ENCODE assay signal across 26 mouse cellular contexts in the genomic region with DNA sequence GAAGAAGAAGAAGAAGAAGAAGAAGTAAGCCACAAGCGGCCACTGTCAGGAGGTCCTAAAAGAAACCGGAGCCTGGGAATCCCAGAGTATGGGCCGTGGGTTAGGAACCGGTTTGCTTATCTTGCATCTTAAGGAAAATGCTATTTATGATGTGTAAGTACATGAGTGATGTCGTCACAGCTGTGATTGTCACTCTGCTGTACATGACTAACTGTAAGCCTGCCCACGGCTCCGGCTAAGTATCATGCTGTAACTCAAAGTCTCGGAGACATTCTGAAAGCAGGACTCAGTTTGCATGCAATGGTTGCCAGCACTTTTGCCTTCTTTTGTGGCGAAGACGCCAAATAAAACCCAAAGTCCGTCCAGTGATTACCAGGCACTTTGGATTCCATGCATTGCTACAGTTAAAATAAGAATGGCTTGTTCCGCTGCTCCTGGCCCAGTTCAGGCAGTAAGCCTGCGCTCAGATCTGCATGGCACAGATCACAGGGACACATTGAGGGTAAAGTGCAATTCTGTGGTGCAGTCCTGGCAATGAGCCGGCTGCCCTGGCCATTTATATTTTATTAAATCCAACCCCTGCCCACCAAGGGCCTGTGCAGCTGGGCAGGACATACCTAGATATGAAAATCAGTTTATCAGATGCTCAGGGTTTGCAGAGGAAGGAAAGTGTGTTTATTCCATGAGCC.
DNase-seq lines count a peak whose midpoint lies in the region; ATAC-seq and TF ChIP-seq lines count a peak whose summit lies in the region.
"Had no signal": no experiment of that assay in that cellular context is flagged by ENCODE, and none has a peak within 500 bp of the region (broad histone marks: within the 10 kb centered on the region; RNA-seq: fewer than 3 reads in every experiment).

No protein-coding gene starts in this region.

- TF ChIP-seq CTCF in C2C12 (IDR thresholded peaks at IDR 0.05; ENCODE audit: control insufficient read depth, insufficient read depth, insufficient read length), result no peak

- no peak overlapping the region for H3K4me2 ChIP-seq in kidney, embryonic 16.5 days (replicated peaks; ENCODE audit: low read depth, low read length)
- H3K4me2 ChIP-seq: embryonic facial prominence, embryonic 13.5 days; forebrain, embryonic 12.5 days; heart, embryonic 11.5 days; hindbrain, embryonic 12.5 days; intestine, embryonic 15.5 days; liver, embryonic 15.5 days; lung, embryonic 15.5 days; neural tube, embryonic 13.5 days had no signal

- peak; percentile 49 for DNase-seq in kidney, adult 18-20 months
- DNase-seq in brain, adult 2 months (ENCODE audit: low read depth, low spot score), result peak; percentile 21
- DNase-seq in kidney, postnatal 25 days, result peak; percentile 63 to 75
- no peak for DNase-seq in retina, embryonic 14.5 days (ENCODE audit: low spot score)
- no peak for DNase-seq in gastrocnemius, postnatal 25 days
- DNase-seq: adrenal gland, adult 2 months; cerebellum, adult 11 months; cerebellum, adult 9-10 months; gastrocnemius, postnatal 14 days; heart, adult 11 months; heart, postnatal 36 days; liver; thymus, postnatal 4 days had no signal

- no peaks in the 10 kb centered on the region for H3K27me3 ChIP-seq in kidney, embryonic 16.5 days (ENCODE audit: insufficient read depth, low read length)
- no peaks in the 10 kb centered on the region for H3K27me3 ChIP-seq in C2C12 (ENCODE audit: control insufficient read depth, insufficient read depth, insufficient read length)
- H3K27me3 ChIP-seq: embryonic facial prominence, embryonic 13.5 days; forebrain, embryonic 12.5 days; intestine, embryonic 15.5 days; lung, embryonic 15.5 days; neural tube, embryonic 13.5 days had no signal

- no peaks in the 10 kb centered on the region for H3K9me3 ChIP-seq in kidney, embryonic 16.5 days (ENCODE audit: low read length)
- H3K9me3 ChIP-seq: embryonic facial prominence, embryonic 13.5 days; forebrain, embryonic 12.5 days; hindbrain, embryonic 12.5 days; intestine, embryonic 15.5 days; liver, embryonic 15.5 days; lung, embryonic 15.5 days; midbrain, embryonic 10.5 days; neural tube, embryonic 13.5 days had no signal

- no peaks in the 10 kb centered on the region for H3K36me3 ChIP-seq in kidney, embryonic 16.5 days (ENCODE audit: insufficient read depth, low read length)
- no peaks in the 10 kb centered on the region for H3K36me3 ChIP-seq in C2C12 (ENCODE audit: control insufficient read depth, insufficient read depth)
- H3K36me3 ChIP-seq: embryonic facial prominence, embryonic 13.5 days; forebrain, embryonic 12.5 days; hindbrain, embryonic 12.5 days; intestine, embryonic 15.5 days; liver, embryonic 15.5 days; lung, embryonic 15.5 days; midbrain, embryonic 10.5 days; neural tube, embryonic 13.5 days had no signal

- ATAC-seq in kidney, embryonic 16.5 days (ENCODE audit: low FRiP score, low TSS enrichment), result no peak
- ATAC-seq: hindbrain, postnatal 0 days; intestine, embryonic 15.5 days; midbrain, embryonic 16.5 days had no signal

- H3K79me3 ChIP-seq in C2C12 (ENCODE audit: low read depth), result no peaks in the 10 kb centered on the region

- 73% methylated on average over 14 of the region's 14 CpGs for WGBS in kidney, embryonic 16.5 days

- no peak overlapping the region for H3ac ChIP-seq in C2C12 (ENCODE audit: control insufficient read depth, insufficient read length, low read depth)

- no peak overlapping the region for H3K27ac ChIP-seq in kidney, embryonic 16.5 days (ENCODE audit: low read length)
- H3K27ac ChIP-seq: embryonic facial prominence, embryonic 13.5 days; forebrain, embryonic 12.5 days; hindbrain, embryonic 12.5 days; hindbrain, postnatal 0 days; intestine, embryonic 15.5 days; liver, embryonic 15.5 days; lung, embryonic 15.5 days; midbrain, embryonic 10.5 days; neural tube, embryonic 13.5 days had no signal

- H3K79me2 ChIP-seq in C2C12 (ENCODE audit: control insufficient read depth, insufficient read depth), result no peaks in the 10 kb centered on the region

- no peak overlapping the region for H3K9ac ChIP-seq in kidney, embryonic 16.5 days (replicated peaks; ENCODE audit: low read length)
- H3K9ac ChIP-seq: embryonic facial prominence, embryonic 13.5 days; forebrain, embryonic 12.5 days; hindbrain, embryonic 12.5 days; intestine, embryonic 15.5 days; liver, embryonic 15.5 days; lung, embryonic 15.5 days; neural tube, embryonic 13.5 days had no signal

- 0 out of 2 replicates have a peak, but pooled peaks cover 3% of the 10 kb centered on the region for H3K4me1 ChIP-seq in kidney, embryonic 16.5 days (ENCODE audit: insufficient read depth, low read length)

- no peak overlapping the region for H3K4me3 ChIP-seq in kidney, embryonic 16.5 days (ENCODE audit: low read length)
- no peak overlapping the region for H3K4me3 ChIP-seq in C2C12 (ENCODE audit: insufficient read depth, poor library complexity, severe bottlenecking)
- H3K4me3 ChIP-seq: embryonic facial prominence, embryonic 13.5 days; forebrain, embryonic 12.5 days; hindbrain, embryonic 12.5 days; intestine, embryonic 15.5 days; liver, embryonic 15.5 days; lung, embryonic 15.5 days; midbrain, embryonic 10.5 days; neural tube, embryonic 13.5 days had no signal

TF ChIP-seq in C2C12, 6 proteins besides CTCF, POLR2A, EP300 and RAD21:
- TF ChIP-seq MYOG (IDR thresholded peaks at IDR 0.05; ENCODE audit: control insufficient read depth, extremely low read depth, insufficient read length) (no peak), MYOD1 (IDR thresholded peaks at IDR 0.05; ENCODE audit: control insufficient read depth, insufficient read length, low read depth) (peak; percentile 98)

Comparison
In these comparisons a context has a peak if more than half of its experiments do, and no peak if none do; other contexts are left out.
1. DNase-seq: peak in kidney, adult 18-20 months (single experiment), brain, adult 2 months (single experiment) and kidney, postnatal 25 days (2 of 2); none in retina, embryonic 14.5 days (single experiment) and gastrocnemius, postnatal 25 days (single experiment).